Mouse (Mus musculus): ENCODE results near the gene Ppia. TPM values are rescaled to one million over a fixed set of nuclear protein-coding genes. Genes with fewer than 3 reads are reported as not detected.
"Not testable (repeated sequence)": the region's sequence is repeated elsewhere in the genome, so short reads cannot be mapped to it uniquely, and the experiment has no call there.

The Ppia gene
- polyA plus RNA-seq, 1 experiment, result 709 TPM

GRCm38 (mm10) chr11:6404699-6405566 is 10.3 kb upstream of the Ppia start:
- Histone ChIP-seq H3K27ac (ENCODE audit: control insufficient read depth, insufficient read depth, low read depth, low read length) (peak overlapping the region; percentile 56), H3K27me3 (ENCODE audit: control insufficient read depth, insufficient read depth, low read length) (no peaks in the 10 kb centered on the region), H3K4me1 (ENCODE audit: control insufficient read depth, insufficient read depth, low read length) (no peaks in the 10 kb centered on the region; the same call in 1 of the 2 replicates), H3K4me3 (ENCODE audit: control insufficient read depth, low read depth, low read length) (no peak overlapping the region), H3K36me3 (ENCODE audit: control insufficient read depth, insufficient read depth, low read length) (peaks cover 2% of the 10 kb centered on the region; the same call in 1 of the 2 replicates)
- TF ChIP-seq POLR2A (IDR thresholded peaks at IDR 0.05; ENCODE audit: control insufficient read depth, low read depth, low read length) (no peak), CTCF (IDR thresholded peaks at IDR 0.05; ENCODE audit: control insufficient read depth, insufficient read depth, insufficient replicate concordance, low read depth, low read length) (no peak)

DNA sequence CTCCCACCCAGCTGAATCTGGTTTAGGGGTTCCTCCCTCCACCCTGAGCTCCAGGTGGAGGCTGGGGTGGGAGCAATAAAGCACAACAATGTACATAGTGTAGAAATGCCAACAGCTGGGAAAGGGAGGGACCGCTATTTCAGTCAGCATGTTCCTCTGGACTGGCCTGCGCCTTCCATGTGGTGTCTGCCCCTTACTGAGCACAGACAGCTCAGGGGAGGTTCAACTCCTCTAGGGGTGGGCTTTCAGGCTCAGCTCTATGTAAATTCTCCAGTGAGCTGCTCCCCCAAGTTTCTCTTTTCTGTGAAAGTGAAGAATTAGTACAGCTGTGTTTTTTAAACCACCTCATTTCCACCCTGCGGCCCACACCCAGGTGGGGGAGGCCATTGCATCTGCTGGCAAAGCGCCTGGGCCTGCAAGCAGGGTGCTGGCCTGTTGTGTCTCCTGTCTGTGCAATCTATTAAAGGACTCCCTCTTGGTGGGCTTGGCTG is 9.6 kb upstream of the Ppia start:
- Histone ChIP-seq H3K4me3 (ENCODE audit: control insufficient read depth, low read depth, low read length) (no peak overlapping the region), H3K27ac (ENCODE audit: control insufficient read depth, insufficient read depth, low read depth, low read length) (peak overlapping the region; percentile 56), H3K4me1 (ENCODE audit: control insufficient read depth, insufficient read depth, low read length) (no peaks in the 10 kb centered on the region; the same call in 1 of the 2 replicates), H3K36me3 (ENCODE audit: control insufficient read depth, insufficient read depth, low read length) (peaks cover 2% of the 10 kb centered on the region; the same call in 1 of the 2 replicates), H3K27me3 (ENCODE audit: control insufficient read depth, insufficient read depth, low read length) (no peaks in the 10 kb centered on the region)
- no peak for TF ChIP-seq CTCF (IDR thresholded peaks at IDR 0.05; ENCODE audit: control insufficient read depth, insufficient read depth, insufficient replicate concordance, low read depth, low read length)
- TF ChIP-seq POLR2A (IDR thresholded peaks at IDR 0.05; ENCODE audit: control insufficient read depth, low read depth, low read length), result no peak

- Histone ChIP-seq H3K27me3 (ENCODE audit: control insufficient read depth, insufficient read depth, low read length) (no peaks in the 10 kb centered on the region), H3K4me3 (ENCODE audit: control insufficient read depth, low read depth, low read length) (no peak overlapping the region), H3K4me1 (ENCODE audit: control insufficient read depth, insufficient read depth, low read length) (peaks cover under 1% of the 10 kb centered on the region), H3K36me3 (ENCODE audit: control insufficient read depth, insufficient read depth, low read length) (peaks cover 2% of the 10 kb centered on the region; the same call in 1 of the 2 replicates), H3K27ac (ENCODE audit: control insufficient read depth, insufficient read depth, low read depth, low read length) (peak overlapping the region; percentile 22)
- TF ChIP-seq POLR2A (IDR thresholded peaks at IDR 0.05; ENCODE audit: control insufficient read depth, low read depth, low read length) (no peak), CTCF (IDR thresholded peaks at IDR 0.05; ENCODE audit: control insufficient read depth, insufficient read depth, insufficient replicate concordance, low read depth, low read length) (no peak)
Measured at GRCm38 (mm10) chr11:6406251-6407161, 8.7 kb upstream of the Ppia start.

GRCm38 (mm10) chr11:6407162-6407621 is 8.1 kb upstream of the Ppia start:
- H3K27ac ChIP-seq (ENCODE audit: control insufficient read depth, insufficient read depth, low read depth, low read length), result no peak overlapping the region
- H3K4me3 ChIP-seq (ENCODE audit: control insufficient read depth, low read depth, low read length), result no peak overlapping the region
- no peaks in the 10 kb centered on the region for H3K27me3 ChIP-seq (ENCODE audit: control insufficient read depth, insufficient read depth, low read length)
- peaks cover 2% of the 10 kb centered on the region for H3K4me1 ChIP-seq (ENCODE audit: control insufficient read depth, insufficient read depth, low read length)
- TF ChIP-seq CTCF (IDR thresholded peaks at IDR 0.05; ENCODE audit: control insufficient read depth, insufficient read depth, insufficient replicate concordance, low read depth, low read length), result no peak
- no peak for TF ChIP-seq POLR2A (IDR thresholded peaks at IDR 0.05; ENCODE audit: control insufficient read depth, low read depth, low read length)
- peaks cover 2% of the 10 kb centered on the region; the same call in 1 of the 2 replicates for H3K36me3 ChIP-seq (ENCODE audit: control insufficient read depth, insufficient read depth, low read length)

DNA sequence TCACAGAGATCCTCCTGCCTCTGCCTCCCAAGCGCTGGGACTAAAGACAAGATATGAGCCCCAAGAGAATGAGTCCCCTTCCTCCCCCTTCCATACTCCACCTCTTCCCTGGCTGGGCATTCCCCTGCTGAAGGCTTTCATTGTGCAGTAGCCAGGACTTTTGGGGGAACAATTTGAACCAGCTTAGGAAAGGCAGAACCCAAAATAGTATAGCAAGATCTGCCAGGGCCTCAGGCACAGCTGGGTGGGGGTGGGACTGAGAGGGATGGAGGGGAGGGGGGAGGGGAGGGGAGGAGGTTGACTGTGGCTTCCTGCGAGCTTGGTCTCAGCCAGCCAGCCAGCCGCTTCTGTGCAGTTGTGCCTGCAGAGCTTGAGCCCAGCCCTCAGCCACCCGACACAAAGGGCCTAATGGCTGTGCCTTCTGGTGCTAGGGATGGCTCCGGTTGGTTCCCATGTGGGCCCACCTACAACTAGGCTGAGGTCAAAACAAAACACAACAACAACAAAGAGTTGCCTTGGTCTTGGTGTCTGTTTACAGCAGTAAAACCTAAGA is 5.1 kb upstream of the Ppia start:
- peaks cover 8% of the 10 kb centered on the region for H3K4me1 ChIP-seq (ENCODE audit: control insufficient read depth, insufficient read depth, low read length)
- H3K27me3 ChIP-seq (ENCODE audit: control insufficient read depth, insufficient read depth, low read length), result no peaks in the 10 kb centered on the region
- TF ChIP-seq CTCF (IDR thresholded peaks at IDR 0.05; ENCODE audit: control insufficient read depth, insufficient read depth, insufficient replicate concordance, low read depth, low read length) (no peak), POLR2A (IDR thresholded peaks at IDR 0.05; ENCODE audit: control insufficient read depth, low read depth, low read length) (no peak)
- no peak overlapping the region for H3K4me3 ChIP-seq (ENCODE audit: control insufficient read depth, low read depth, low read length)
- no peaks in the 10 kb centered on the region for H3K36me3 ChIP-seq (ENCODE audit: control insufficient read depth, insufficient read depth, low read length)
- H3K27ac ChIP-seq (ENCODE audit: control insufficient read depth, insufficient read depth, low read depth, low read length), result no peak overlapping the region

DNA sequence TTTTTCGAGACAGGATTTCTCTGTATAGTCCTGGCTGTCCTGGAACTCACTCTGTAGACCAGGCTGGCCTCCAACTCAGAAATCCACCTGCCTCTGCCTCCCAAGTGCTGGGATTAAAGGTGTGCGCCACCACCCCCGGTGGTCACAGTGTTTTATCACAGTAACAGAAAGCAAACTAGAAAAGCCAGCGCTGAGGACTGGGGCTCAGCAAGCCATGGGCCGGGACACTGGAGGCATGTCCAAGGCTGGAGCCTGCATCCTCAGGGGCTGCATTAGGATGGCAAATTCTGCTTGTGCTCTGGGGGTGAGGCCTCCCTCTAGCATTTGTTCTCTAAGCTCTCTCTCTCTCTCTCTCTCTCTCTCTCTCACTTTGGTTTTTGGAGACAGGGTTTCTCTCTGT is 4.5 kb upstream of the Ppia start:
- not testable (repeated sequence) for H3K27me3 ChIP-seq (ENCODE audit: control insufficient read depth, insufficient read depth, low read length); H3K36me3 ChIP-seq (ENCODE audit: control insufficient read depth, insufficient read depth, low read length); H3K4me1 ChIP-seq (ENCODE audit: control insufficient read depth, insufficient read depth, low read length); H3K27ac ChIP-seq (ENCODE audit: control insufficient read depth, insufficient read depth, low read depth, low read length); H3K4me3 ChIP-seq (ENCODE audit: control insufficient read depth, low read depth, low read length)

Measured in testis, adult 2 months (tissue).